Mouse (Mus musculus): Measurements from ENCODE around the gene Pou6f1. TPM values are rescaled to one million over a fixed set of nuclear protein-coding genes. Genes with fewer than 3 reads are reported as not detected.
"Not testable (repeated sequence)": the region's sequence is repeated elsewhere in the genome, so short reads cannot be mapped to it uniquely, and the experiment has no call there.

Gene Pou6f1
- polyA plus RNA-seq, 2 experiments from 2014 or later: 13.3 to 17.4 TPM

DNA sequence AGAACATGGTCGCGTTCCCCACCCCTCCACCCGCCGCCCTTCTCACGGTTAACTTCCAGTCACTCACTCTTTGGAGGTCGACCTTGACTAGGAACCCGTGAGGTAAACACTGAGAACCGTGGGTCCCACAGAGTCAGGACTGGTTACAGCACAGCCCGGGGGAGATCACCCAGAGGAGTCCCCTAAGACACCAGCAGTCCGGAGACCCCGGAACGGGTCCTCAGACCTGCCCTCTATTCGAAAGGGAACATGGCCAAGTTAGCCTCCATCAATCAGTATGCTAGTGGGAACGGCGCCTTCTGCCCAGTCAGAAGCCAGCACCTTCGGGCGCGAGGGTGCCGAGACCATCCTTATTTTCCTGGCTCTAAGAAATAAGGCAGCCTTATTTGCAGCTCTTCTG is 16.4 kb upstream of the Pou6f1 start:
- ATAC-seq: no peak

GRCm38 (mm10) chr15:100615825-100616220 is 16.0 kb upstream of the Pou6f1 start:
- peak; percentile 40 for ATAC-seq

- peak; percentile 75 for ATAC-seq
Observed at GRCm38 (mm10) chr15:100614996-100615824, 15.4 kb upstream of the Pou6f1 start, which contains the start of gene Dazap2. Gene Dazap2 (plus strand): TSS chr15:100615349.

DNA sequence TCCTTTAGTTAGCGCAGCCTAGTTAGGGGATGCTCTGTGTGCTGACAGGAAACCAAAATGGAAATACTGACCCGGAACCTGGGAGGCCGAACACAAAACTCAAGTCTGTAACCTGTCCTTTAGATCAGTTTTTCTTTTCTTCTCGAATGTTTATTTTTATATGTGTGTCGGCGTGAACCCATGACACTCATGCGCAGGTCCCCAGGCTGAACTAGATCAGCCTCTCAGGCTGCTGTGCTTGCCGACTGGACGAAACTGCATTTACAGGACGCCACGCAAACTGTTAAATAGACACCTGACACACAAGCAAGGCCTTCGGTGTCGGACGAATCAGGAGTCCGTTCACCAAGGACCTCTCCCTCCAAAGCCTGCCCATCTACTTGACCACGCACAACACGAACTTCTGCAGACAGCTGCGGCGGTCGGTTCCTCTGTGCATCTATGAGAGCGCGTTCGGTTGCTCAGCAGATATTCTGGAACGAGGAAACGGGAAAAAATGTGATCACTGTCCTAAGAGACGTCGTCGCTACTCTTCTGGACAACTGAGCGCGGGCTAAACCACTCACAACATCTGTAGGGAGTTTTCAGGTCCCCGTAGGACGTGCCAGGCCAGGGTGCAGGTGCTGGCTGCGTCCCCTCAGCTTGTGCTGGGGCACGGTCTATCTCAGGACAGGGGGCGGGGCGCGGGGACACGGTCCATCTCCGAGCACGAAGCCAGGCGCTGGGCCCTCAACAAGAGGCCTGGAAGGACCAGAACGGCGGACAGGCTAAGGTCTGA is 14.6 kb upstream of the Pou6f1 start:
- peak; percentile 15 for ATAC-seq

GRCm38 (mm10) chr15:100613584-100613983 is 13.8 kb upstream of the Pou6f1 start:
- ATAC-seq: no peak

- no peak for ATAC-seq
Observed at GRCm38 (mm10) chr15:100612432-100612831, 12.6 kb upstream of the Pou6f1 start.

DNA sequence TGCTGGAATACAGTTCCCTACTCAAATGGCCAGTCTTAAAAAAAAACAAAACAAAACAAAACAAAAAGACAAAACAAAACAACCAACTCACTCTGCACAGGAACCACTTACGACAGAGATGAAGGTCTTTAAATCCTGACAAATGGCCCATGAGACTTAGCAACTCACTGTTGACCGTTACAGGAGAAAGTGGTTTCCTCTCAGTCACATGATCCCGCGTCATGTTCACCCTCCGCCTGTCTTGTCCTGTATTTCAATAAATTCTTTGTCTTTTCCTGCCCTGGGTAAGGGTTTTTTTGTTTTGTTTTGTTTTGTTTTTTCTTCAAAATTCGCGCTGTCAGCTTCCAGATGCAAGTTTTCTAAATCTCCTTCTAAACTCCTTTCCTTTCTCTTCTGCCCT is 12.2 kb upstream of the Pou6f1 start:
- no peak for ATAC-seq

DNA sequence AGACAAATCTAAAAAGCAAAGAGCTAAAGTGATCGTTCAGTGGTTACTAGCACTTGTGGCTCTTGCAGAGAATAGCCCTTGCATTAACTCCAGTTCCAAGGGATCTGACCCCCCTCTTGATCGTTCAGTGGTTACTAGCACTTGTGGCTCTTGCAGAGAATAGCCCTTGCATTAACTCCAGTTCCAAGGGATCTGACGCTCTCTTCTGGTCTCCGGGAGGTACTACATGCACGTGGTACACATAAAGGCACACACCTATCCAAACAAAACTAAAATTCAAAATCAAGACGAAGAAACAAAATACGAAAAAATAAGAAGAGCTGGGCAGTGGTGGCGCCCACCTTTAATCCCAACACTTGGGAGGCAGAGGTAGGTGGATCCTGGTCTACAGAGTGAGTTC is 6.9 kb upstream of the Pou6f1 start:
- ATAC-seq: not testable (repeated sequence)

DNA sequence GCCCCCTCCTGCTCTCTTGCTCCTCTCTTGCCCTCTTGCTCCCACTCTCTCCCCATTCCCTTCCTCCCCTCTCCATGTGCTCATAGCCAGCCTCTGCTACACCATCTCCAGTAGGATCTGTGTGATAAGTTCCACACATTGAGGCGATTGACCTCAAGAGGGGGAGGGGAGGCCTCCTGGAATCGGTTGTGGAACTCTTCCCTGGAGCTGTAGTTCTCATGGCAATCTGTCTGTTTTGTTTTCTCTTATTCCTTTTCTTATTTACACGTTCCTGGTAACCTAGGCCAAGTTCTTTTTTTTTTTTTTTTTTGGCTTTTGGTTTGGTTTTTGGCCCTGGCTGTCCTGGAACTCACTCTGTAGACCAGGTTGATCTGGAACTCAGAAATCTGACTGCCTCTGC is 1.9 kb upstream of the Pou6f1 start:
- no peak for ATAC-seq

- ATAC-seq: no peak
Observed at GRCm38 (mm10) chr15:100600696-100601272, 1.0 kb upstream of the Pou6f1 start.

- ATAC-seq: peak; percentile 74
Observed at GRCm38 (mm10) chr15:100600047-100600695, 387 bp upstream of the Pou6f1 start.

DNA sequence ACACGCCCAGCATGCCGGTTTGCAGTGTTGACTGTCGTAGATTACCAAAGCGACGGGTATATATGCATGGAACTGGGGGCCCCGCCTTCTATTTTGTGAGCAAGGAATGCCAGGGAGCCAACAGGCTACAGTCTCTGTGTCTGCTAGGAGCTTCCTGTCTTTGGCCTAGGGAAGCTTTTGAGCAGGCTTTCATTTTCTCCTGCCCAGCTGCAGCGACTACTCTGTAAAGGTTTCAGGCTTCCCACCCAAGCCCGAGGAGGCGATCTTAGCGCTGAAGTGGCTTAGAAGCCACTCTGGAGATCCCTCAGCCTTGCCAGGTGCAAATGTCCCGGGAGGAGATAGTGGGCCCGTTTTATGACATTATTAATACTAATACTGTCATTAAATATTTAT is 905 bp downstream of the Pou6f1 start:
- ATAC-seq: peak; percentile 54

DNA sequence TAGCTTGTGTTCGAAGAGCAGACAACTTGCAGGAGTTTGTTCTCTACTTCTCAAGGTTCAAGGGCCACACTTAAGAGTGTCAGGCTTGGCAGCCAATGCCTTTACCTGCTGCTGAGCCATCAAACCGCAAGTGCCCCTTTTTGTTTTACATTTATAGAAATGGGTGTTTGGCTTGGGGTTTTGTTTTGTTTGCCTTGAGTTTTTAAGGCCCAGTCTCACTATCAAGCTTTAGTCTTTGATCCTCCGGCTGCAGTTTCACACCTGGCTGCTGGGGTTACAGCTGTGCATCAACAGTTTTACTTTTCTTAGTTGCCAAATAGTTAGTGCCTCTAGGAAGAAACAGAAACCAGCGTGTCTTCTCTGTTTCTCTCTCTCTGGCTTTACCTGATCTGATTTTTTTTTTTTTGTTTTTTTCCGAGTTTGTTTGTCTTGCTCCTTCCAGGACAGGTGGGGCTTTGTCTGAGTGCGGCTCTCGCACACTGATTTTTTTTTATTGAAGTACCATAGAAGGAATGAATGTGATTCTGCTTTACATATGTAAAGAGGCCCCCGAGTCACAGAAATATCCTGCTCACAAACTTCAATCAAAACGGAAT is 1.4 kb downstream of the Pou6f1 start:
- ATAC-seq: peak; percentile 66

DNA sequence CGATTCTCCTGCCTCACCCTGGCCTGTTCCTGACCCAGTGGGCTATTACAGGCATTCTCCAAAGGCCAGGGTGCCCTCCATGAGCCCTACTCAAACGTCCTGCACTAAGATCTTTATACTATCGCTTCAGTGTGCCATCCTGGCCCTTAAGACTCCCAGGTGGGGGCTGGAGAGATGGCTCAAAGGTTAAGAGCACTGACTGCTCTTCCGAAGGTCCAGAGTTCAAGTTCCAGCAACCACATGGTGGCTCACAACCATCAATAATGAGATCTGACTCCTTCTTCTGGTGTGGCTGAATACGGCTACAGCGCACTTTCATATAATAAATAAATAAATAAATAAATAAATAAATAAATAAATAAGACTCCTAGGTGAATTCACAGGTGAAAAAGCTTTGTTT is 7.0 kb downstream of the Pou6f1 start:
- ATAC-seq: no peak

DNA sequence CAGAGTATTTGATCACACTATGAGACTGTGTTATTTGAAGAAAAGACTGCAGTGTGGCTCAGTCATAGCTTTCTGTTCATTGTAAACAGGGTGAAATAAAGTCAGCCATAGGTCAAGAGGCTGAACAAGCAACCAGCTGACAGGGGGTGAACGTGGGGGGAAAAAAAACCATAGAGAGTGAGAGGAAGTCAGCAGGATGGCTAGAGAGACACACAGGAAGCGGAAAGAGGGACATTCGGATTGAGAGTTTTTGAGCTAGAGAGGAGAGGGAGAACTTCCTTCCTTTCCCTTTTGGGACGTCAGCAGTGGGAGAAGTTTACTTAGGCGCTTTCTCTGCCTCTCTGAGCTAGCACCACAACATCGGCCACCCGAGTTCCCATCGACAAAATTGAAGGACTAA is 9.3 kb downstream of the Pou6f1 start:
- no peak for ATAC-seq

DNA sequence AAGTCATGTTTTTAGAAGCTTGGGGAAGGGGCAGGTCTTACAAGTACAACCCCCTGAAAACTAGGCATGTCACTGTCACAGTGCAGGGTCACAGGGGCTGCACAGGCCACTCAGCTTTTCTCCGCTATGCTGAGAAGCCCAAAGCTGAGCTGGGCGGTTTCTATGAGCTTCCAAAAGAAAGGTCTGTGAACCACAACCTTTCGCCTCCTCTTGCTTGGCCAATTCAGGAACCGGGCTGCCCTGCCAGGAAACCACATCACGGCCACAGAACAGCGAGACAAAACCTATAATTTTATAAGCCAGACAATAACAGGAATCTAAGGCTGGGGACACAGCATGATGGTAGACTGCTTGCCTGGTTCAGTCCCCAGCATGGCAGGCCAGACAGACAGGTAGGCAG is 11.5 kb downstream of the Pou6f1 start:
- no peak for ATAC-seq

DNA sequence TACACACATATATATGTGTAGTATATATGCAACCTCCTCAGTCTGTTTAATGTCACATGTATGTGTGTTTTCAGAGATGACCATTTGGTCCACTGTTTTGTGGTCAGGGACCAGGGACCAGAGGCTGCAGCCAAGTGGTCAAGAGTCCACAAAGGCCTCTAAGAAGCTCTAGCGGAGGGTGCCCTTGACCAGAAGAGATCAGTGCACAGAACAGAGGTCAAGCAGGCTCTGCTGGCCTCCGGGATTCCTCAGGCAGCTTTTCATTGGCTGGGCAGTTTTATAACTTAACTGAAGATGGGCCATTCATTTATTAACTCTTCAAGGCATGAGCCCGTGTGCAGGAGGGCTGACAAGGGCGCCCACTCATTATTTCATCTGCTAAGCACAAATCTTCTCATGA is 12.6 kb downstream of the Pou6f1 start:
- ATAC-seq: no peak

- no peak for ATAC-seq
Observed at GRCm38 (mm10) chr15:100585931-100586330, 13.9 kb downstream of the Pou6f1 start.

DNA sequence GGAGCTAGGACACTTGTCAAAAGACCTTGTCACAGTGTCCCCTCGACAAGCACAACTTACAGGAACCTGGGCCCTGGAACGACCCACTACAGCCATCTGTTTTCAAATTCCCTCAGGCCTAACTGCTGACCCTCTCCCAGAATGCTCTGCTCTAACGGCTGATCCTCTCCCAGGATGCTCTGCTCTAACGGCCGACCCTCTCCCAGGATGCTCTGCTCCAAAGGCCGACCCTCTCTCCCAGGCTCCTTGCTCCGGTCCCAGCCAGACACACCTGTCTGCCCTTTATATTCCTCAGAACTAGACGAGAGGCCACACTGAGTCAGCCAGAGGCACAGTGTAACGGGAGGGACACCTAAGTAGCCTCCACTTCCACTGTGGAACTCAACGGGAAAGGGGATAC is 19.7 kb downstream of the Pou6f1 start:
- no peak for ATAC-seq

DNA sequence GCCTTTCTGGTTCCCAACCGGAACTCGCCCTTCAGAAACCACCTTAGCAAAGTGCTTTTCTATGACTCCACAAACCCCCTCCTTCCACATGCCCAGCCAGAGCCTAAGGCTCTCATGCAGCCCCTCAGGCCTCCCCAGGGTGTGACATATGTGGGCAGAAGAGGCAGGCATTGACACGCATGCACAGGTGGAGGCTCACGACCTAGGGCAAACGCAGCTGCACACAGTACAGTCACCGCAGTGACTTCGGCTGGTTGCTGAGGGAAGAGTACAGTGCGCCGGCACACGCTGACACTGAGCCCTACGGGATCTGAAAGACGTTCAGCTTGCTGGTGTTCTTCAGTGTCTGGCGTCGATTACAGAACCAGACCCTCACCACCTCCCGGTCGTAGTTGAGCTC is 21.8 kb downstream of the Pou6f1 start:
- ATAC-seq: no peak

DNA sequence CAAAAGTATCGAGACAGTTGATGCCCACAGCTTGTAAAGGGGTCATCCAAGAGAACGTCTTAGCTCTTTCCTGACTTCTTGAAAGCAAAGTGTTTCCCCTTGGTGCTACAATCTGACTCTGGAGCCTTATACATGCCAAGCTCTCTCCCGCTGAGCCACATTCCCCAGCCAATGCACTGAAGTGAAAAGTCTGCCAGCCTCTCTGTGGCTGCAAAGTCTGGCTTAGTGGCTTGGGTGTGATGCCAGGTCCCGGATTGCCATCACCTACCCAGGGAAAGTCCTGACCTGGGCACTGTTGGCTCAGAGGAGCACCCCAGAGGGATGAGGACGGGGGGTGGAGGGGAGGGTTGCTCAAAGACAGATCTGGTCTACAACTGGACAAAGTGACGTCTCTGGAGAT is 23.0 kb downstream of the Pou6f1 start:
- no peak for ATAC-seq

DNA sequence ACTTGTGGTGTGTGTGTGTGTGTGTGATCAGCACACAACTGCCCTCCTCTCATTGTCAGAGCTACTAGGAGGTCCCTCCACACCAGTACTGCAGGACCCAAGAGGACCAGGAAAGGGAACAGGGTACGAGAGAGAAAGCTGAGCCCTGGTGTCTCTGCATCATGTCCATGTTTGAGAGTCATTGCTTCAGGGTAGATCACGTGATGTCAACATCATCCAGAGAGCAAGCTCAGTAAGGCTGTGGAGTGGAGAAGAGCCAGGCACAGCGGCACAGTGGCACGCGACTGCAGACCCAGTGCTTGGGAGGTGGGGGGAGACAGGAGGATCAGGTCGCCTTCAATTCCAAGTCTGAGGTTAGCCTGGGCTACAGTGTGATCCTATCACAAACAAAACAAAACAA is 23.4 kb downstream of the Pou6f1 start:
- ATAC-seq: no peak

DNA sequence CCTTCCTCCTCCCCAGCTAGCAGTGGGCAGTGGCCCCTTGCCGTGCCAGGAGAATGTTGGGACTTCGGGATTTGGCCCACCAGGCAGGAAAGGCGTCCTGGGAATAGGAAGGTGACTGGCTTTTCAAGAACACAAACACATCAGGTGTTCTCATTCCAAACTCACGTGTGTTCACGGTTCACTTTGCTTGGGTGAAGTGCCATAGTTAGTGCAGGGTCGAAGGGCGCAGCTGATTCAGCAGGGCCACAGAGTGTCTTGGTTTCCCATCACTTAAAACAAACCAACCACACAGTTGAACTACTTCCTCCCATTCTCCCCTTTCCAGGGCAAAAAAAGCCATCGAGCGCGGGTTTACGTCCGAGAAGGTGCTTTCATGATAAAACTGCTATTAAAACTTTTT is 24.4 kb downstream of the Pou6f1 start:
- no peak for ATAC-seq
